Mouse (Mus musculus): ENCODE measurements around the gene Mmadhc.

Gene Mmadhc

GRCm38 (mm10) chr2:50264059-50264458 lies 32.5 kb downstream of the Mmadhc start:
- DNase-seq = no peak

GRCm38 (mm10) chr2:50254955-50255354 lies 41.6 kb downstream of the Mmadhc start:
- no peak for DNase-seq

GRCm38 (mm10) chr2:50248551-50248950 lies 48.0 kb downstream of the Mmadhc start:
- DNase-seq = no peak

- no peak for DNase-seq
These were observed 63.1 kb downstream of the Mmadhc start for GRCm38 (mm10) chr2:50233491-50233890.
